Mouse (Mus musculus): ENCODE data around the gene Creb3. TPM values are rescaled to one million over a fixed set of nuclear protein-coding genes. Genes with fewer than 3 reads are reported as not detected.

Creb3 gene
- polyA plus RNA-seq, 1 experiment from 2014 or later, result 50.2 TPM

GRCm38 (mm10) chr4:43598650-43599380, 36.7 kb downstream of the Creb3 start:
- H3K4me1 ChIP-seq (ENCODE audit: control insufficient read depth, insufficient read depth, low read length), result no peaks in the 10 kb centered on the region
- no peaks in the 10 kb centered on the region for H3K27me3 ChIP-seq (ENCODE audit: control insufficient read depth, insufficient read depth, low read length)
- ATAC-seq (ENCODE audit: low FRiP score, low TSS enrichment), result no peak
- H3K4me2 ChIP-seq (replicated peaks; ENCODE audit: low read depth, low read length), result no peak overlapping the region
- no peak overlapping the region for H3K4me3 ChIP-seq (ENCODE audit: low read length)
- 85% methylated on average over 7 of the region's 7 CpGs for WGBS
- no peak overlapping the region for H3K27ac ChIP-seq (ENCODE audit: low read depth, low read length)
- H3K9me3 ChIP-seq (ENCODE audit: control insufficient read depth, low read length), result no peaks in the 10 kb centered on the region
- H3K9ac ChIP-seq (ENCODE audit: low read depth, low read length), result no peak overlapping the region
- H3K36me3 ChIP-seq (ENCODE audit: control insufficient read depth, insufficient read depth, low read length), result no peaks in the 10 kb centered on the region

- H3K27me3 ChIP-seq (ENCODE audit: control insufficient read depth, insufficient read depth, low read length), result no peaks in the 10 kb centered on the region
- H3K36me3 ChIP-seq (ENCODE audit: control insufficient read depth, insufficient read depth, low read length), result no peaks in the 10 kb centered on the region
- WGBS, result 85% methylated on average over 9 of the region's 9 CpGs
- H3K9me3 ChIP-seq (ENCODE audit: control insufficient read depth, low read length), result no peaks in the 10 kb centered on the region
- H3K4me2 ChIP-seq (replicated peaks; ENCODE audit: low read depth, low read length), result no peak overlapping the region
- H3K27ac ChIP-seq (ENCODE audit: low read depth, low read length), result no peak overlapping the region
- no peak for ATAC-seq (ENCODE audit: low FRiP score, low TSS enrichment)
- no peak overlapping the region for H3K9ac ChIP-seq (ENCODE audit: low read depth, low read length)
- no peaks in the 10 kb centered on the region for H3K4me1 ChIP-seq (ENCODE audit: control insufficient read depth, insufficient read depth, low read length)
- H3K4me3 ChIP-seq (ENCODE audit: low read length), result no peak overlapping the region
These were observed 38.2 kb downstream of the Creb3 start for GRCm38 (mm10) chr4:43600195-43600934.

DNA sequence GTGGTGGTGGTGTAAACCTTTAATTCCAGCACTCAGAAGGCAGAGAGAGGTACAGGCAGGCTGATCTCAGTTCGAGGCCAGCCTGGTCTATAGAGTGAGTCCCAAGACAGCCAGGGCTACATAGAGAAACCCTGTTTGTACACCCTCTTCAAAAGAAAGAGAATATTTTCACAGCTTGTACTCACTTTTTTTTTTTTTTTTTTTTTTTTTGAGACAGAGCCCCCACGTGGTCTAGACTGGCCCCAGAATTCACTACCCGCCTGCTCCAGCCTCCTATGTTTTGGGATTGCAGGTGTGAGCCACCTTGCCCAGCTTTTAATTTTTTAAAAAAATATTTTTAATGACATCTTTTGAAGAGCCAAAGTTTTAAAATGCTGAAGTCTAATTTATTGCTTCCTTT, 42.0 kb downstream of the Creb3 start:
- H3K9me3 ChIP-seq (ENCODE audit: control insufficient read depth, low read length), result no peaks in the 10 kb centered on the region

GRCm38 (mm10) chr4:43604751-43605685, 42.9 kb downstream of the Creb3 start:
- Histone ChIP-seq H3K27ac (ENCODE audit: low read depth, low read length) (no peak overlapping the region), H3K4me2 (replicated peaks; ENCODE audit: low read depth, low read length) (no peak overlapping the region), H3K4me3 (ENCODE audit: low read length) (no peak overlapping the region), H3K36me3 (ENCODE audit: control insufficient read depth, insufficient read depth, low read length) (no peaks in the 10 kb centered on the region), H3K4me1 (ENCODE audit: control insufficient read depth, insufficient read depth, low read length) (no peaks in the 10 kb centered on the region), H3K9me3 (ENCODE audit: control insufficient read depth, low read length) (no peaks in the 10 kb centered on the region), H3K27me3 (ENCODE audit: control insufficient read depth, insufficient read depth, low read length) (no peaks in the 10 kb centered on the region), H3K9ac (ENCODE audit: low read depth, low read length) (no peak overlapping the region)
- WGBS, result 68% methylated on average over 9 of the region's 9 CpGs
- no peak for ATAC-seq (ENCODE audit: low FRiP score, low TSS enrichment)

More for the DNA sequence above, 42.0 kb downstream of the Creb3 start:
- no peaks in the 10 kb centered on the region for H3K4me1 ChIP-seq (ENCODE audit: control insufficient read depth, insufficient read depth, low read length)
- WGBS, result 66% methylated on average over 3 of the region's 3 CpGs
- H3K36me3 ChIP-seq (ENCODE audit: control insufficient read depth, insufficient read depth, low read length), result no peaks in the 10 kb centered on the region
- H3K4me2 ChIP-seq (replicated peaks; ENCODE audit: low read depth, low read length), result no peak overlapping the region
- no peak overlapping the region for H3K4me3 ChIP-seq (ENCODE audit: low read length)
- ATAC-seq (ENCODE audit: low FRiP score, low TSS enrichment), result no peak
- H3K27me3 ChIP-seq (ENCODE audit: control insufficient read depth, insufficient read depth, low read length), result no peaks in the 10 kb centered on the region
- H3K27ac ChIP-seq (ENCODE audit: low read depth, low read length), result no peak overlapping the region
- no peak overlapping the region for H3K9ac ChIP-seq (ENCODE audit: low read depth, low read length)

DNA sequence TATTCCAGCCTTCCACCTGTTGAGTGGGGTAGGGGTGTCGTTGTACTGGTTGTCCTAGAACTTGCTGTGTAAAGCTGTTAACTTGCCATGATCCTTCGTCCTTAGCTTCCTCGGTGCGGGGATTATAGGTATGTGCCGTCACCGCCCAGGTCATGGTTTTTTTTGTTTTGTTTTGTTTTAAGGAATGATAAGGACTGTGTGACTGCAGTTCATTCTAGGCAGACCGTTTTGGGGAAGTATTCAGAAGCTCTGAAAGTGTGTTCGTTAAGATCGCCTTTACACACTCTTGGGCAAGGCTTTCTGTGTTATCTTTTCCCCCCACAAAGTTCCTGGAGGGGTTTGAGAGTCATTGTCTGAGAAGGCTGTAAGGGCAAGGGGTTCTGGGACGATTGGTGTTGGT, 50.4 kb downstream of the Creb3 start:
- Histone ChIP-seq H3K4me1 (ENCODE audit: control insufficient read depth, insufficient read depth, low read length) (no peaks in the 10 kb centered on the region), H3K27me3 (ENCODE audit: control insufficient read depth, insufficient read depth, low read length) (no peaks in the 10 kb centered on the region), H3K4me2 (replicated peaks; ENCODE audit: low read depth, low read length) (no peak overlapping the region), H3K4me3 (ENCODE audit: low read length) (no peak overlapping the region), H3K36me3 (ENCODE audit: control insufficient read depth, insufficient read depth, low read length) (no peaks in the 10 kb centered on the region), H3K27ac (ENCODE audit: low read depth, low read length) (no peak overlapping the region), H3K9me3 (ENCODE audit: control insufficient read depth, low read length) (no peaks in the 10 kb centered on the region), H3K9ac (ENCODE audit: low read depth, low read length) (no peak overlapping the region)
- no peak for ATAC-seq (ENCODE audit: low FRiP score, low TSS enrichment)
- 71% methylated on average over 10 of the region's 10 CpGs for WGBS

GRCm38 (mm10) chr4:43613060-43613730, 51.1 kb downstream of the Creb3 start:
- Histone ChIP-seq H3K4me3 (ENCODE audit: low read length) (no peak overlapping the region), H3K9me3 (ENCODE audit: control insufficient read depth, low read length) (no peaks in the 10 kb centered on the region), H3K9ac (ENCODE audit: low read depth, low read length) (no peak overlapping the region), H3K4me1 (ENCODE audit: control insufficient read depth, insufficient read depth, low read length) (no peaks in the 10 kb centered on the region), H3K36me3 (ENCODE audit: control insufficient read depth, insufficient read depth, low read length) (no peaks in the 10 kb centered on the region), H3K4me2 (replicated peaks; ENCODE audit: low read depth, low read length) (no peak overlapping the region), H3K27me3 (ENCODE audit: control insufficient read depth, insufficient read depth, low read length) (no peaks in the 10 kb centered on the region), H3K27ac (ENCODE audit: low read depth, low read length) (no peak overlapping the region)
- WGBS, result 59% methylated on average over 3 of the region's 3 CpGs
- ATAC-seq (ENCODE audit: low FRiP score, low TSS enrichment), result no peak

Other genes with a start within 250 kb of the Creb3 start
- 8.9 and 11.2 TPM in 2 replicates for gene Rusc2, start 180.4 kb upstream of the Creb3 start, polyA plus RNA-seq (2014; fragmentation: Nextera tagmentation; extraction: Ambion mirVana)
- gene Fam166b, start 133.2 kb upstream of the Creb3 start, polyA plus RNA-seq (2014; fragmentation: Nextera tagmentation; extraction: Ambion mirVana), result 0.24 and 0.38 TPM in 2 replicates
- 11.4 and 14.9 TPM in 2 replicates for gene Tesk1, start 120.4 kb upstream of the Creb3 start, polyA plus RNA-seq (2014; fragmentation: Nextera tagmentation; extraction: Ambion mirVana)
- gene Cd72, start 107.7 kb upstream of the Creb3 start, polyA plus RNA-seq (2014; fragmentation: Nextera tagmentation; extraction: Ambion mirVana), result 5.1 and 5.2 TPM in 2 replicates
- gene Sit1, start 78.6 kb upstream of the Creb3 start, polyA plus RNA-seq (2014; fragmentation: Nextera tagmentation; extraction: Ambion mirVana), result not detected in 2 replicates
- 59.4 and 72.2 TPM in 2 replicates for gene Ccdc107, start 69.4 kb upstream of the Creb3 start, polyA plus RNA-seq (2014; fragmentation: Nextera tagmentation; extraction: Ambion mirVana)
- 36.4 and 38.2 TPM in 2 replicates for gene Arhgef39, start 62.6 kb upstream of the Creb3 start, polyA plus RNA-seq (2014; fragmentation: Nextera tagmentation; extraction: Ambion mirVana)
- gene Car9, start 55.4 kb upstream of the Creb3 start, polyA plus RNA-seq (2014; fragmentation: Nextera tagmentation; extraction: Ambion mirVana), result 0.80 and 1.3 TPM in 2 replicates
- 208 and 212 TPM in 2 replicates for gene Tpm2, start 38.6 kb upstream of the Creb3 start, polyA plus RNA-seq (2014; fragmentation: Nextera tagmentation; extraction: Ambion mirVana)
- gene Tln1, start 359 bp downstream of the Creb3 start, polyA plus RNA-seq (2014; fragmentation: Nextera tagmentation; extraction: Ambion mirVana), result 72.6 and 87.2 TPM in 2 replicates
- gene Rgp1, start 16.4 kb downstream of the Creb3 start, polyA plus RNA-seq (2014; fragmentation: Nextera tagmentation; extraction: Ambion mirVana), result 27.9 and 34.4 TPM in 2 replicates
- 13.1 and 17.9 TPM in 2 replicates for gene Gba2, start 16.5 kb downstream of the Creb3 start, polyA plus RNA-seq (2014; fragmentation: Nextera tagmentation; extraction: Ambion mirVana)
- gene Msmp, start 22.2 kb downstream of the Creb3 start, polyA plus RNA-seq (2014; fragmentation: Nextera tagmentation; extraction: Ambion mirVana), result 0.63 and 1.0 TPM in 2 replicates
- 6.0 and 11.1 TPM in 2 replicates for gene Npr2, start 69.6 kb downstream of the Creb3 start, polyA plus RNA-seq (2014; fragmentation: Nextera tagmentation; extraction: Ambion mirVana)
- 0.93 and 1.3 TPM in 2 replicates for gene Spag8, start 91.3 kb downstream of the Creb3 start, polyA plus RNA-seq (2014; fragmentation: Nextera tagmentation; extraction: Ambion mirVana)
- 107 and 136 TPM in 2 replicates for gene Hint2, start 94.1 kb downstream of the Creb3 start, polyA plus RNA-seq (2014; fragmentation: Nextera tagmentation; extraction: Ambion mirVana)
- gene Tmem8b, start 106.6 kb downstream of the Creb3 start, polyA plus RNA-seq (2014; fragmentation: Nextera tagmentation; extraction: Ambion mirVana), result 2.6 and 3.2 TPM in 2 replicates
- gene Fam221b, start 106.8 kb downstream of the Creb3 start, polyA plus RNA-seq (2014; fragmentation: Nextera tagmentation; extraction: Ambion mirVana), result 2.6 and 3.7 TPM in 2 replicates
- not detected in 2 replicates for gene Olfr70, start 138.5 kb downstream of the Creb3 start, polyA plus RNA-seq (2014; fragmentation: Nextera tagmentation; extraction: Ambion mirVana)
- not detected in 2 replicates for gene Olfr71, start 147.9 kb downstream of the Creb3 start, polyA plus RNA-seq (2014; fragmentation: Nextera tagmentation; extraction: Ambion mirVana)
- 0.40 and 1.0 TPM in 2 replicates for gene Hrct1, start 164.9 kb downstream of the Creb3 start, polyA plus RNA-seq (2014; fragmentation: Nextera tagmentation; extraction: Ambion mirVana)
- gene Spaar, start 167.7 kb downstream of the Creb3 start, polyA plus RNA-seq (2014; fragmentation: Nextera tagmentation; extraction: Ambion mirVana), result 0.04 and 0.14 TPM in 2 replicates
- not detected in 2 replicates for gene Olfr159, start 208.7 kb downstream of the Creb3 start, polyA plus RNA-seq (2014; fragmentation: Nextera tagmentation; extraction: Ambion mirVana)